Mouse (Mus musculus) brain, embryonic 14.5 days (tissue): ENCODE measurements around the gene Jmjd7. TPM values are rescaled to one million over a fixed set of nuclear protein-coding genes. Genes with fewer than 3 reads are reported as not detected.

Experiments used
- DNase-seq: peaks from one replicate; pipeline ENCODE4 v3.0.0-alpha.2; 2011; ENCODE audit warnings: low read depth
- CTCF ChIP-seq: fragments of 200-500 bp; IDR thresholded peaks from 2 replicates; pipeline ENCODE4 v1.5.1; 2012; ENCODE audit warnings: inconsistent platforms, mild to moderate bottlenecking, moderate library complexity, borderline replicate concordance; ENCODE audit not compliant: insufficient read depth, insufficient read length; ENCODE audit errors: extremely low read depth
- POLR2A ChIP-seq: fragments of 200-500 bp; IDR thresholded peaks from 2 replicates; pipeline ENCODE4 v1.6.1; 2012; ENCODE audit warnings: mild to moderate bottlenecking, inconsistent platforms, borderline replicate concordance; ENCODE audit not compliant: poor library complexity, insufficient read depth, insufficient read length, severe bottlenecking; ENCODE audit errors: extremely low read depth
- polyA plus RNA-seq: library from polyadenylated mRNA; depleted of rRNA; stranded (reverse); fragments of >200 nt; gene quantifications from 2 replicates; pipeline ENCODE4 v1.2.3, GENCODE M21; 2012

Gene Jmjd7
- polyA plus RNA-seq, 1 experiment, result 16.6 TPM

GRCm38 (mm10) chr2:120015882-120016281 lies 11.4 kb upstream of the Jmjd7 start:
- TF ChIP-seq POLR2A, result no peak
- no peak for TF ChIP-seq CTCF
- no peak for DNase-seq

- DNase-seq, result no peak
- TF ChIP-seq CTCF, result no peak
- no peak for TF ChIP-seq POLR2A
These were observed 9.7 kb upstream of the Jmjd7 start for GRCm38 (mm10) chr2:120017599-120017998.

- TF ChIP-seq POLR2A (no peak), CTCF (no peak)
- no peak for DNase-seq
These were observed 2.9 kb upstream of the Jmjd7 start for GRCm38 (mm10) chr2:120024337-120024736.

GRCm38 (mm10) chr2:120027950-120028331 lies 658 bp downstream of the Jmjd7 start:
- TF ChIP-seq CTCF (no peak), POLR2A (no peak)
- no peak for DNase-seq

- no peak for DNase-seq
- TF ChIP-seq POLR2A, result no peak
- TF ChIP-seq CTCF, result no peak
These were observed 3.1 kb downstream of the Jmjd7 start for GRCm38 (mm10) chr2:120030380-120030779.

GRCm38 (mm10) chr2:120032726-120033467 lies 5.6 kb downstream of the Jmjd7 start, which contains the start of gene Pla2g4b:
Gene Pla2g4b (plus strand): TSS chr2:120033417.
- TF ChIP-seq POLR2A, result no peak
- TF ChIP-seq CTCF, result no peak
- no peak for DNase-seq

- TF ChIP-seq CTCF (no peak), POLR2A (no peak)
- DNase-seq, result no peak
These were observed 6.4 kb downstream of the Jmjd7 start for GRCm38 (mm10) chr2:120033726-120034125.

GRCm38 (mm10) chr2:120037744-120038143 lies 10.5 kb downstream of the Jmjd7 start:
- DNase-seq, result no peak
- TF ChIP-seq POLR2A, result no peak

- DNase-seq, result no peak
- TF ChIP-seq CTCF (no peak), POLR2A (no peak)
These were observed 13.7 kb downstream of the Jmjd7 start for GRCm38 (mm10) chr2:120040991-120041390.

- TF ChIP-seq POLR2A (no peak), CTCF (no peak)
- no peak for DNase-seq
These were observed 16.9 kb downstream of the Jmjd7 start for GRCm38 (mm10) chr2:120044101-120044603.

GRCm38 (mm10) chr2:120044676-120045075 lies 17.4 kb downstream of the Jmjd7 start:
- no peak for TF ChIP-seq CTCF
- no peak for TF ChIP-seq POLR2A
- no peak for DNase-seq
